Mouse (Mus musculus): Measurements from ENCODE around the gene Zfp979.

DNA sequence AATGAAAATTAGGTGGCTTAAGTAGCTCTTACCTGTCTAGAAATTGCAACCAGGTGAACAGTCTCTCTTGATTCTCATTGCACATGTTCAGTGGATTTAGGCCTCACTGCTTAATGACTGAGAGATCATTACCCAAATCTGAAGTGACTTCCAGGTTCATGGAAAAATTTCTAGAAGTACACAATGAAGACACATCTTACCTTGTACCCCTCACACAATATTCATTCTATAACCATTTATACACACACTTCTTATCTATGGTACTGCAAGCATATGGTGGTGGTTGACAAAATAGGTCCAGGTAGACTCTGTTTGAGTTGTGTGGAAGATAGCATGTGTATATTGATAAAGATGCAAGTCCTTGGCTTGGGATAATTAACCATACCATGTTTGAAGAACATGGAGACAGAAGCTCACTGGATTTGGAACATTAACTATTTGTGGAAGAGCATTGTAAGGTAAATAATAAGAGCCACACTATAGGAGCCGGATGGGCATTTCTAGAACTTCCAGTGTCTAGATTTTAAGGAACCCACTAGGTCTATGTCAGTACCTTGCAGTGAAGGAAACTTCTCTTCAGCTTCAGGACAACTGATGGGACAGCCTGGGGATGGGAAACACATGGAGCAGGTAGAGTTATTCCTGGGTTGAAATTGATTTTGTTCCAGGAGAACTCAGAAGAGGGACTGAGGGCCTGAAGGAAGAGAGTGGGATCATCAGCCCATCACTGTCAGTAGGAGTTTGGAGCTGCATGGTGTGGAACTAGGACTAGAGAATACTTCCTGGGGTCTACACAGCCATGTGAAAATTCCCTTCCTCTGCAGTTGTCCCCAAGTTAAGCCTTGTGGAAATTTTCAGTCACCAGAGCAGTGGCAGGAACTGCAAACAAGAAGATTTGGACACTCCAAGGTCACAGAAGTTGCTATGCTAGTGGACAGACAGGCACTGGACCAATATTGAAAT, 55.5 kb downstream of the Zfp979 start:
- TF ChIP-seq CTCF (IDR thresholded peaks at IDR 0.05; ENCODE audit: control insufficient read depth, insufficient read depth, insufficient read length) (no peak), USF1 (IDR thresholded peaks at IDR 0.05; ENCODE audit: low read depth) (no peak)

Measured in C2C12 (cell line).